Mouse (Mus musculus): ENCODE measurements around the gene Wnk1.

DNA sequence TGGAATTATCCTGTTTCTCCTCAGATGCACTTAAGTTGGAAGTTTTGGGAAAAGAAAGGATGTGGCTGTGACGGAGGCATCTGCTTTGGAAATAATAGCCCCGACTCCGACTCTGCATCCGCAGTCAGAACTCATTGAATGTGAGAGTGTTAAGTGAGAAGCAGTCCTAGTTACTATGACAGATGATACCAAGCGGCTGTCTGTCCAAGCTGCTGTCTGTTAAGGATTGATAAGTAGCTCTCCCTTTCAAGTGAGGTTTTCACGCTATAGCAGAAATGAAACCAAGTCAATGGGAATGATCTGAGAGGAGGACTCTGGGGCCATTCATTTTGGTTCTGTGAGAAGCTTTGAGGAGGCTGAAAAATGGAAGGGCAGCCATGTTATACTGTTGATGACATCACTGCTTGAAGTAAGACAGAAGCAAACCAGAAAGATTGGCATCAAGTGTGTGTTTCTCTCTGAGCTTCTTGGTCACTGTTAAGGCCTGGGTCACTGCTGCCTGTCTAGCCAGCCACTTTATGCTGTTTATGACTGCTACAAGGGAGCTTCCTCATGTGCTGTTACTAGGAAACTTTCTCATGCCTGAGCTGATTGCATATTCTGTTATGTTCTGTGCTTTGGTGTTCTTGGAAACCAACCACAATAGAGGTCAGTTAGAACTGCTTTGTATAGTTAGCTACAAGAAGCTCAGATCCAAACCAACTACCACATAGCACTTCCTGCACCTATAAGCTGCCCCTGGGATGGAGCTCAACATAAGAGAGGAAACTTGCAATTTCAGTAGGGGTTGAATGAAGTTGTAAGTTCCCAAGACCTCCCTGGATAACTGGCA lies 38.4 kb upstream of the Wnk1 start:
- no peak for TF ChIP-seq CTCF (IDR thresholded peaks at IDR 0.05; ENCODE audit: low read depth, low read length)
- no peak for TF ChIP-seq POLR2A (IDR thresholded peaks at IDR 0.05; ENCODE audit: borderline replicate concordance, low read depth, low read length)
